Mouse (Mus musculus): ENCODE results near the gene Mctp2. TPM values are rescaled to one million over a fixed set of nuclear protein-coding genes. Genes with fewer than 3 reads are reported as not detected.

Gene Mctp2
- total and polyA plus RNA-seq, 3 experiments = 0.11 TPM; not detected in 2

DNA sequence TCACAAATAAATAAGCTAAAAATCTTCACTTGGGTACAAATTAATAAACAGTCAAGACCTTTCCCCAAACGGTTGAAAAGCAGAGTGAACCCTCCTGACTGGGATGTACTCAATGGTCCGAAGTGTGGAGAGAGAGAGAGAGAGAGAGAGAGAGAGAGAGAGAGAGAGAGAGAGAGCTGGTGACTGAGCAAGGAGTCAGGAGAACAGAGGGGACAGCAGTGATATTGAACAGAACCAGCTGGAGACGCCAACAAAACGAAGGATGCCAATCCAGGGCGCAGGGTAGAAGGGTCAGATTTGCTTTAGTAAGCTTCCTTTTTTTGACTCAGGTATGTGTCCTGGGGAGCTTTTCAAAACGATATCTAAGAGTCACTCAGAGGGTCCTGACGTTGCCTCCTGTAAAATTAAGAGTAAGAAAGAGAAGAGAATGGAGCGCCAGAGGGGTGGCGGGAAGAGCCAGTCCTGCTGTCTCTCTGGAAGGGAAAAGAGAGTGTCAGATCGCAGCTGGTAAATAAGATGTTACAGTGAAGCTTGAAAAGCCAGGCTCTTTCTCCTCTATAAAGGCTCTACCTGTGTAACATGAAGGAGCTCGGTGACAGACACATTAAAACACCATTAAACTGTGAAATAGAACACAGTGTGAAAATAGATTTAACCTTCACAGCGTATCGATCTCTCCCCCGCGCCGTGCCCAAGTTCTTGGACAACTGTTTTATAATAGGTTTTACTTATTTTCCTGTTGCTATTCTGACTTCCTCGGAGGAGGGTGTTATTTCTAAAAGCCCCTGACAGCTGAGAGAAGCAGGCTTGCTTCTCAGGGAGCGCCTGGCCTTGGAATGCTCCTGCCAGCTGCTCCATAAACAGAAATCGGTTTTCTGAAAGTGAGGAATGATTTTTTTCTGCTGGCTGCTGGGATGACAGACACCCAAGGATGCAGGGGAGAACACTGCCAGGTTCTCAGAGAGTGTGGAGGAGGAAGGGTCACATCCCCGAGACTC, 258.5 kb downstream of the Mctp2 start:
- TF ChIP-seq GATA1 (IDR thresholded peaks at IDR 0.05; ENCODE audit: borderline replicate concordance, low read length) = no peak
- no peak for DNase-seq (ENCODE audit: low spot score)
- no peaks in the 10 kb centered on the region for H3K36me3 ChIP-seq (replicated peaks)
- H3K4me1 ChIP-seq (ENCODE audit: insufficient read depth, low read depth, low read length) = no peaks in the 10 kb centered on the region
- ATAC-seq (ENCODE audit: extremely low read depth, insufficient number of reproducible peaks, low FRiP score, poor library complexity, severe bottlenecking) = no peak
- no peaks in the 10 kb centered on the region for H3K27me3 ChIP-seq (ENCODE audit: insufficient read depth, low read length)
- H3K4me3 ChIP-seq (ENCODE audit: low read depth, low read length) = no peak overlapping the region
- H3K9me3 ChIP-seq (replicated peaks) = no peaks in the 10 kb centered on the region; the same call in 1 of the 2 replicates

Data from G1E (cell line).